Mouse (Mus musculus): Measurements from ENCODE around the gene Tas2r121. TPM values are rescaled to one million over a fixed set of nuclear protein-coding genes. Genes with fewer than 3 reads are reported as not detected.
"Not testable (repeated sequence)": the region's sequence is repeated elsewhere in the genome, so short reads cannot be mapped to it uniquely, and the experiment has no call there.

Tas2r121 gene
- not detected for polyA plus RNA-seq (2021)

DNA sequence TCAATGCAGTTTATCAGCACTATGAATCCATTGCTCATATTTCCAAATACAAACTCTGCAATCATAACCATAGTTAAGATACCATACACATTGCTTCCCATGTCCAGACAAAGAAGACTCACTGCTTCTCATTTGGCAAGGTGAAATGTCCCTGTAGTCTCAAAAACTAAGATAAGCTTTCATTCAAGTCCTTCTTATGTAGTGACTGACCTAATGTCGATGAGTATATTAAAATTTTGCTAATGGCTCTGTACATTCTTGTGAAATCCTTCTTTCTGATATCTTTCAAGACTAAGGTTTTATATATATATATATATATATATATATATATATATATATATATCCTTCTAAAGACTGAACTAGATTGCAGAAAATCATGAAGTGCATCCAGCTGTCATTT is at the start of gene Tas2r121:
Gene Tas2r121, minus strand, starts transcription at position 101 of the 400 bp plus-strand sequence.
- TF ChIP-seq CTCF (IDR thresholded peaks at IDR 0.05): no peak
- ChIA-PET POLR2A (no interaction called here), CTCF (no interaction called here)
- DNase-seq (ENCODE audit: low read depth, low spot score) (no peak), ATAC-seq (no peak)
- no peaks in the 10 kb centered on the region for H3K27me3 ChIP-seq
- in situ Hi-C loops (cut with MboI; ENCODE audit: low pct_unique_long_range_greater_than_20kb): no loop called here

DNA sequence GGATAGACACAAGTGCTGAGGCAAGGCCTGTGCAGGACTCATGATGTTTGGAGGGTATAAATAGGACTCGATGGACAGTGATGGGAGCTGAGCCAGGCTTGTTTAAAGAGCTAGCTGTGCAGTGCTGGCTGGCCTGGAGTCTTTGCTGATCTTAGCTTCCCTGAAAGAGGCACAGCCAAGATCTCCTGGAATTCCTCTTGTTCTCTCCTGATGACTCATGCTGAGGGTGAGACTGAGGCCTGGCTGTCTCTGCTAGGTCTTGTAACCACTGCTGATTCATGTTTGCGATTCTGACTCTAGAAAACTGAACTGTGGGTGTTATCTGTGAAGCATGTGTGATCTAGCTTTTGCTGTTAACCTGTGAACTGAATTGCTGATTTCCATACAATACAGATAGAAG is 49.4 kb upstream of the Tas2r121 start:
- in situ Hi-C loops (cut with MboI; ENCODE audit: low pct_unique_long_range_greater_than_20kb): no loop called here
- ATAC-seq (no peak), DNase-seq (ENCODE audit: low read depth, low spot score) (no peak)
- no peak for TF ChIP-seq CTCF (IDR thresholded peaks at IDR 0.05)
- ChIA-PET CTCF (no interaction called here), POLR2A (interaction anchor here (0.6 kb wide), 1 partner anchor 12 kb away, joined by 3 read pairs; no protein-coding TSS in a partner anchor)
- no peaks in the 10 kb centered on the region for H3K27me3 ChIP-seq

DNA sequence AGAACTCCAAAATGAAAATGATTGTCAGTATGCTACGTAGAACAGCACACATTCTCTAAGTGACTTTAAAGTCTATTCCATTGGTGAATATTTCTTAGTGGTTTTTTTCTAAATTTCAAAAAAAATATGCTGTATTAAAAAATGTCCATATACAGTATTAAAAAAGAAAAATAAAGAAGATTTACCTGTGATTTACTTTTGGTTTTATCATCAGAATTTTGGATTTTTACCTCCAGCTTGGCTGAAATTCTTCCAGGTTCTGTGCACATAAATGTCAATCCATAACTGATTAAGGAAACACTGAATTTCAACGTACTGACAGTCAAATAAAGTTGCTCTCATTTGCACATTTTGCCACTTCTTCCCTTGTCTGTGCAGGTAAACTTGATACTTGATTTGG is 37.1 kb upstream of the Tas2r121 start, which contains the start of gene Tas2r115:
Gene Tas2r115, minus strand, starts transcription at position 101 of the 400 bp plus-strand sequence.
- in situ Hi-C loops (cut with MboI; ENCODE audit: low pct_unique_long_range_greater_than_20kb): no loop called here
- H3K27me3 ChIP-seq: no peaks in the 10 kb centered on the region
- ChIA-PET CTCF (no interaction called here), POLR2A (no interaction called here)
- TF ChIP-seq CTCF (IDR thresholded peaks at IDR 0.05): no peak
- no peak for DNase-seq (ENCODE audit: low read depth, low spot score)
- no peak for ATAC-seq

DNA sequence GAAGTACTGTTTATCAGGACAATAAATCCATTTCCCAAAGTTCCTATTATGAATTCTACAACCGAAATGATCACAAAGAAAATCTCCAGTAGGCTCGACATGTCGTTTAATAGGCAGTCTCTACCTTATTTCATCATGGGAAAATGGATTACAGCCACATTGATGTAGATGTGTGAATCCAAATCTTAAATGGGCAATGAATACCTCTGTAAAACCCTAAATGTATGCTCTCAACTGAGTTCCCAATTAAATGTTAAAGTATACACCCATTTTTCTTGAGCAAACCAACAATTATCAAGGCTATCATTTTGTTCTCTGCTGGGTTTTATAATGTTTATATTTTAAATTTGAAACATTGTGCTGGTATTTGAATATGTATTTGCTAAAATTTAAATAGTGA is 11.0 kb upstream of the Tas2r121 start, which contains the start of gene Tas2r122:
Gene Tas2r122, minus strand, starts transcription at position 101 of the 400 bp plus-strand sequence.
- POLR2A ChIA-PET: no interaction called here
- no peak for ATAC-seq
- in situ Hi-C loops (cut with MboI; ENCODE audit: low pct_unique_long_range_greater_than_20kb): no loop called here

DNA sequence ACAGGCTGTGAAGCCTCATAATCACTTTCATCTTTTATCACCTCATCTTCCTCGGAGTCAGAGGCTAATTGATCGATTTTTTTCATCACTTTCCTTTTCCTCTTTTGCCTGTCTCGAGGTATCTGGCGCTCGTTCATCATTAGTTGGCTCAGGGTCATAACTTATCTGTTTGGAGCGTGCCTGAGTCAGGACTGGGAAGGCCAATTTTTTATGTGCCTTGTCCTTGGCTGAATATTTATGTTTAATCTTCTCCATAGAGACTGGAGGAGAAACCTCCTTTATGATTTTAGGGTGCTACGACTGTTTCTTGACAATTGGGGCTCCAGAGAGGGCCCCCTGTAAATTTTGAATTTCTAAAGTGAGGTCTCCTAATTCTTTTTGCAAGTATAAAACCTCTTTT is 9.2 kb downstream of the Tas2r121 start:
- ATAC-seq; CTCF ChIA-PET; DNase-seq (ENCODE audit: low read depth, low spot score); in situ Hi-C loops (cut with MboI; ENCODE audit: low pct_unique_long_range_greater_than_20kb); H3K27me3 ChIP-seq; POLR2A ChIA-PET: not testable (repeated sequence)

More for the DNA sequence above, 11.0 kb upstream of the Tas2r121 start, which contains the start of gene Tas2r122:
- CTCF ChIA-PET: no interaction called here
- no peak for TF ChIP-seq CTCF (IDR thresholded peaks at IDR 0.05)
- DNase-seq (ENCODE audit: low read depth, low spot score): no peak
- no peaks in the 10 kb centered on the region for H3K27me3 ChIP-seq

DNA sequence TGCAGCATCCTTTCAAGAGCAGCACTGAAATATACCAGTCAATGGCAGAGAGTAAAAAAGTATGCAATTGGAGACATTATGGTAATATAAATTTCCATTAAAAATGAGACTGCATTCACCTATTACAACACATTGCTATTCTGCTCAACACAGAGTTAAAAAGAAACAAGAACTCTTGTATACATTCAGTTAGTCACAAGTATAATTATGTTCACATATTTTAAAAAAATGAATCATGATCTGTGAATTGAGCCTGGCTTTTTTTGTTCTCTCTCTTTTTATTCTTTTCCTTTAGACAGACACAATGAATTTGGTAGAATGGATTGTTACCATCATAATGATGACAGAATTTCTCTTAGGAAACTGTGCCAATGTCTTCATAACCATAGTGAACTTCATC is 44.2 kb downstream of the Tas2r121 start, which contains the start of gene Tas2r120:
Gene Tas2r120, plus strand, starts transcription at position 301 of the 400 bp plus-strand sequence.
- in situ Hi-C loops (cut with MboI; ENCODE audit: low pct_unique_long_range_greater_than_20kb): no loop called here
- ATAC-seq: no peak
- POLR2A ChIA-PET: no interaction called here

DNA sequence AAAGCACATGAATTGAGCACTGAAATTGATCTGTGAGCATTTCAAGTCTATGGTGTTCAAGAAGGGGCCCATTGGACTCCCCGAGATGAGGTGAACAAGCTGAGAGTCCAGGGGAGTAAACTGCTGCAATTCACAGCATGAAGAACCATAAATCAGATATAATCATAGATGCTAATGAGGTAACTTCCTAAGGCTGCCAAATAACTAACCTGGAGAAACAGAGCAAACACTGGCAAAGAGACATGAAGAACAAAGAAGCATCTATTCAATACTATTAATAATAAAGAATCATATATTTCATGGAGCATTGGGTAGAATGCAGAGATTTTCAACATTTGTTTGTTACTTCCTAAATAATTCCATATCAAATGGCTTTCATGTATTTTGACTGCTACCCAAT is 49.4 kb downstream of the Tas2r121 start, which contains the start of gene A630073D07Rik:
Gene A630073D07Rik, minus strand, starts transcription at position 101 of the 400 bp plus-strand sequence.
- CTCF ChIA-PET: no interaction called here
- no peak for ATAC-seq
- H3K27me3 ChIP-seq: no peaks in the 10 kb centered on the region
- TF ChIP-seq CTCF (IDR thresholded peaks at IDR 0.05): no peak
- in situ Hi-C loops (cut with MboI; ENCODE audit: low pct_unique_long_range_greater_than_20kb): no loop called here
- POLR2A ChIA-PET: no interaction called here
- no peak for DNase-seq (ENCODE audit: low read depth, low spot score)

More for the DNA sequence above, 44.2 kb downstream of the Tas2r121 start, which contains the start of gene Tas2r120:
- CTCF ChIA-PET: no interaction called here
- no peak for TF ChIP-seq CTCF (IDR thresholded peaks at IDR 0.05)
- DNase-seq (ENCODE audit: low read depth, low spot score): no peak
- no peaks in the 10 kb centered on the region for H3K27me3 ChIP-seq

Other genes starting within 250 kb of the Tas2r121 start
- gene Prh1, start 131.2 kb downstream of the Tas2r121 start, polyA plus RNA-seq (2021): not detected
- gene Prp2, start 105.1 kb downstream of the Tas2r121 start, polyA plus RNA-seq (2021): not detected
- not detected for gene A630073D07Rik, start 49.5 kb downstream of the Tas2r121 start, polyA plus RNA-seq (2021)
- not detected for gene Tas2r120, start 44.1 kb downstream of the Tas2r121 start, polyA plus RNA-seq (2021)
- not detected for gene Tas2r122, start 10.9 kb upstream of the Tas2r121 start, polyA plus RNA-seq (2021)
- not detected for gene Tas2r115, start 37.0 kb upstream of the Tas2r121 start, polyA plus RNA-seq (2021)
- gene Tas2r124, start 53.7 kb upstream of the Tas2r121 start, polyA plus RNA-seq (2021): not detected
- gene Tas2r102, start 61.1 kb upstream of the Tas2r121 start, polyA plus RNA-seq (2021): not detected
- gene Tas2r136, start 77.2 kb upstream of the Tas2r121 start, polyA plus RNA-seq (2021): not detected
- gene Tas2r117, start 101.8 kb upstream of the Tas2r121 start, polyA plus RNA-seq (2021): not detected
- not detected for gene Tas2r123, start 146.1 kb upstream of the Tas2r121 start, polyA plus RNA-seq (2021)
- not detected for gene Tas2r116, start 154.4 kb upstream of the Tas2r121 start, polyA plus RNA-seq (2021)
- gene Tas2r110, start 167.0 kb upstream of the Tas2r121 start, polyA plus RNA-seq (2021): not detected
- gene Tas2r113, start 192.0 kb upstream of the Tas2r121 start, polyA plus RNA-seq (2021): not detected
- gene Tas2r125, start 208.6 kb upstream of the Tas2r121 start, polyA plus RNA-seq (2021): not detected

All from Patski (cell line).